Mouse (Mus musculus) induced T-regulatory cell, adult 2 months (primary cell): ENCODE measurements around the gene Lgals3bp.

ENCODE experiments used
- DNase-seq: peaks from one replicate; pipeline ENCODE4 v3.0.0-alpha.2; 2012; ENCODE audit warnings: low read depth

The Lgals3bp gene

DNA sequence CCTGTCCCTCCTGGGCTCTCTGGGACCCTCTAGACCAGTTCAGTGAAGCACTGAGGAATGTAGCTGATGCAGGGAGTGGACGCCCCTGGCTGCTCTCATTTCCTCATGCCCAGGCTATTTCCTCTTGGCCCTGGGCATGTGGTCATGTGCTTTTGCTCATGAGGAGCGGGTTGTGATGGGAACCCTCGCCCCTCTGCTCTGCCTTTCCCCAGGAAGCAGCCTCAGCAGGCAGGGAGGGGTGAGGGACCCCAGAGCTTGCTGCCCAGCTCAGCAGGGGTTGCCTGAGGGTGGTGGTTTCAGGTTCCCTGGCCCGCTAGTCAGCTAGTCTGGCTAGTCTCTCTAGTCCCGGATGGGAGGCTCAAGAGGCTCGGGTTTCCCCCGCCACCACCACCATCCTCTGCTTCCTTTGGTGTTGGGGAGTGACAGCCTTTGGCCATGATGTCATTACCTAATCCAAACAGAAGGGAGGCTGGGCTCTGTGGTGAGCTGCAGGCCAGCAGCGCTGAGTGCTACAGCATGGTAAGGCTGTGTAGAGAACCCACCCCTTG, 38.8 kb downstream of the Lgals3bp start:
- DNase-seq: peak; percentile 81

- DNase-seq: no peak
These were observed 39.4 kb downstream of the Lgals3bp start for GRCm38 (mm10) chr11:118362501-118362900.

DNA sequence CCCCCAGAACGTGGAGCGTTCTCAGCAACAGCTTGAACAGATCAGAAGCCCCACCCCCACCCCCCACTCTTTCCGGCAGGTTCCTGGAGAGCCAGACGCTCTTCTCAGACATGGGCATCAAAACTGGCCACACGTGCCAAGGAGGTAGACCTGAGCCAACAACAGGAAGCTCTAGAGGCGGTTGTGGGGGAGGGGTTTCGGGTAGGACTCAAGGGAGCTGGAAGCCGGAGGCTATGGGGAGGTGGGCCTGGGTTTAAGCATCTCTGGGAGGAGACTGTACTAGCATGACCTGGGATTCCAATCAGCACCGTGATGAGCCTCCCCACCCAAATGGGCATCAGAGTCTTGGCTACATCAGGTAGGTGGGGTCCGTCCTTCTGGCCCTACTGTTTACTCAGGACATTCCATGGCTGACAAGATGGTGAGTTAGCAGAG, 41.0 kb downstream of the Lgals3bp start:
- DNase-seq: peak; percentile 74

DNA sequence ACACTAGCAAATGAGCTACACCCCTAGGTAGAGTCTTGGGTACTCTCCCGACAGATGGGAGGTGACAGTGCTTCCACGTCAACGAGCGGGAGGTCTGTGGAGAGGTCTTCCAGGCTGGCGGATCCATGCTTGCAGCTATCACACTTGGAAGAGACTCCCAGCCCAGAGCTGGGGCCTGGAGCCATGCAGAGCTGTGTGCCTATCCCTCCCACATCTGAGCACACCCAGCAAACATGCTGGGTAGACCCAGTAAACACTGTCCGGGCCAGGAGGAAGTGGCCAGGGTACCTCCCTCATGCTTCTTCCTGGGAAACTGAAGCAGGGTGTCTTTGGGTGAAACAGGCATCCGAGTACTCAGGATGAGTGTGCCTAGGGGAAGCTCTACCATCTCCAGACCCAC, 41.4 kb downstream of the Lgals3bp start:
- DNase-seq: no peak

DNA sequence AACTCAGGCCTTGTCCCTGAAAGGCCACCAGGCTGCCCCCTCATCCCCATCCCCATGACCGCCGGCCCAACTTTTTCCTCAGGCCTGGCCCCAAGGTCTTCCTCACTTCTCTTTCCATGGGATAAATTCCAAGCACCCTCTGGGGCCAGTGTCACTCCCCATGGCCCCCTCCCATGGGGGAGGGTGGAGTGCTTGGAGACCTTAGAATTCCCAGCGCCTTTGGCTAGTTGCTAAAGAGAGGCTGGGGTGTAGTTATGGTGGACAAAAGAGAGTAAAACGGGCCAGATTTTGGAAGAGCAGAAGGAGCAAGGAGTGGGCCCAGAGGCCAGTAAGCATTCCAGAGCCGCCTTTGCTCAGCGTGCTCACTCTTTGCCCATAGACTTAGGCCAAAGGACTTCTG, 46.3 kb downstream of the Lgals3bp start, which contains the start of gene Timp2:
Gene Timp2 (minus strand): TSS at position 101 of the 400 bp plus-strand sequence.
- no peak for DNase-seq

GRCm38 (mm10) chr11:118355205-118355604, 46.7 kb downstream of the Lgals3bp start:
- peak; percentile 90 for DNase-seq

GRCm38 (mm10) chr11:118354636-118355191, 47.2 kb downstream of the Lgals3bp start:
- DNase-seq: no peak

GRCm38 (mm10) chr11:118349494-118349893, 52.4 kb downstream of the Lgals3bp start:
- no peak for DNase-seq

DNA sequence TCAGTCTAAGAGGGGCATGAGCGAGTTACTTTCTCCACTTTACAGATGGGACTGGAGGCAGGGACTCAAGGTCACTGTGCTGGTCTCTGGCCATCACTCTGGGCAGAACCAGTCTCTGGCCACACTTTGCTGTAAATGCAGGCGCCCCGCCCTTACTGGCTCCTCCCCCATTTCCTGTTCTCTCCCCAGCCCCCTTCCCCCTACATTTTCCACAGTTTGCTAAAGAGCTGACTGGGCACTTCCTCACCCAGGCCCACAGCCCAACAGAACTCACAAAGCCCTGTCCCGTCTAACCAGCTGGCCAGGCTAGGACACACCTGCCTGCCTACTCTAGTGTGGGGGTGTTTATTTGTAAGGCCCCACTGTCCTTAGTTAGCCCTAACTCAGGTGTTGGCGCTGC, 53.0 kb downstream of the Lgals3bp start:
- peak; percentile 82 for DNase-seq

- DNase-seq: no peak
These were observed 53.5 kb downstream of the Lgals3bp start for GRCm38 (mm10) chr11:118348419-118348818.

- no peak for DNase-seq
These were observed 54.0 kb downstream of the Lgals3bp start for GRCm38 (mm10) chr11:118347911-118348310.

DNA sequence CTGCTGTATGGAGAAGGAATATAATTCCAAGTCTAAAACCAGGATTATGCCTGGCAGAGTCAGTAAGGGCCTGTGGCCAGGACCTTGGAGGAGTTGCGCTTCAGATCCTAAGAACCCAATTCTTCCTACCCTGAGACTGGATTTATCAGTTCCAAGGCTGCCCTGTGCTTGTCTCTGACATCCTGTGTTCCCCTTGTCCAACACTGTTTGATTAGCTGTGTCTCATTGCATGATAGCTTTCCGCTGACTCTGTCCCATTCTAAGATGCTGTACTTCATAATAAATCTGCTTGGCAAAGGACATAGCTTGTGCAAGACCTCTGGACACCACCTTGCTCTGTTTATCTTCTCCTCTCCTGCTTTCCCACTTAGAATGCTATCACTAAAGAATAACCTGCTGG, 54.5 kb downstream of the Lgals3bp start:
- no peak for DNase-seq

- DNase-seq: no peak
These were observed 55.3 kb downstream of the Lgals3bp start for GRCm38 (mm10) chr11:118346395-118347096.

DNA sequence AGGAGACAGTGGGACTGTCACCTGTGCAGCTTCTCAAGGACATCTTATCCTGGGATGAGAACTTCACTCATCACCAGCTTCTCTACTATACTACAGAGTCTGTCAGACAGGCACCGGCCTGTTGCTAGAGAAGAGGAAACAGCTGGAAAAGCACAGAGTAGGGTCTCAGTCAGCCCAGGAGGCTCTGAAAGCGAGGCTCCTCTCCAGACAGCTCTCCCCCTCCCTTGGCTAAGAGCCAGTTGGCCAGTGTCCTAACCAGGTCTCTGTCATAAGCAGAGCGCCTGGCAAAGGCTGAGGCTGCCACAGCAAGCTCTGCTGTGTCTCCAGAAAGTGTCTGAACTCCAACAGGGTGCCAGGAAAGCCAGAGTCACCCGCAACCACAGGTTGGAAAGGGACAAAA, 56.2 kb downstream of the Lgals3bp start:
- no peak for DNase-seq

GRCm38 (mm10) chr11:118343629-118344028, 58.3 kb downstream of the Lgals3bp start:
- no peak for DNase-seq
